Mouse (Mus musculus): ENCODE measurements at regions not wholly inside any gene's neighbourhood (a gene's known extent, or its start where the extent isn't known, plus 50 kb on each side); places are given as distances from the start of the nearest gene placed in this dataset.

DNA sequence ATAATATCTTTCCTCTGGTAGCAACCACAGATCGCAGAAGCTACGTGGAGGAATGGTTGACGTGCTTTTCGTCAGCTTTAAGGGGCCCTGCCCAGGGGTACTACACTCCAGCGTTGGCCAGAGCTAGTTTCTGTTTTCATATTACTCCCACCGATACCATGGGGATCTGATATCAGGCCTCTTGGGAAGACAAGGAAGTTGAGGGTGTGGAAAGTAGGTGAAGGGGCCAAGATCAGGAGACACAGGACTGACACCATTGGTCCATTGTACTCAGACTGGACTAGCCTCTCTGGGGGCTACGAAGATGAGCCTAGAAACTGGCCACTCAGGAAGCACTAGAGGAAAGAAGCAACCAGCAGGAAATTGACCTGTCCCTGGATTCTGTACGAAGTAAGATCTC, 88.0 kb downstream of the Dll1 start:
- TF ChIP-seq CTCF (conservative IDR thresholded peaks at IDR 0.05; ENCODE audit: low read length) = no peak
- TF ChIP-seq NANOG (IDR thresholded peaks at IDR 0.05; ENCODE audit: borderline replicate concordance, low read length) = no peak
